Mouse (Mus musculus) intestine, embryonic 14.5 days (tissue): ENCODE data around the gene Eif5. TPM values are rescaled to one million over a fixed set of nuclear protein-coding genes. Genes with fewer than 3 reads are reported as not detected.

ENCODE experiments used
- ATAC-seq: fragments of 200-750 bp; cut with Nextera tagmentation; replicated peaks from 2 replicates; pipeline ENCODE4 v1.8.0; 2017; ENCODE audit warnings: low read depth, moderate number of reproducible peaks, moderate TSS enrichment, moderate library complexity; ENCODE audit not compliant: low FRiP score, low TSS enrichment
- DNase-seq: peaks from one replicate; pipeline ENCODE4 v3.0.0-alpha.2; 2018; ENCODE audit warnings: low spot score
- H3K27ac ChIP-seq: fragments of 300-500 bp; sonication (generic); 2 replicates; pipeline ENCODE4 v1.5.1; 2014; ENCODE audit warnings: low read depth, mild to moderate bottlenecking, control low read depth
- H3K27me3 ChIP-seq: fragments of 300-500 bp; sonication (generic); replicated peaks from 2 replicates; pipeline ENCODE4 v1.6.1; 2014; ENCODE audit warnings: low read length, control low read depth; ENCODE audit not compliant: control insufficient read depth, insufficient read depth
- H3K36me3 ChIP-seq: fragments of 300-500 bp; sonication (generic); 2 replicates; pipeline ENCODE4 v1.6.1; 2014; ENCODE audit warnings: low read length, control low read depth; ENCODE audit not compliant: control insufficient read depth, insufficient read depth
- H3K4me1 ChIP-seq: fragments of 300-500 bp; sonication (generic); replicated peaks from 2 replicates; pipeline ENCODE4 v1.6.1; 2014; ENCODE audit warnings: low read length, control low read depth, mixed read lengths; ENCODE audit not compliant: control insufficient read depth, insufficient read depth
- H3K4me2 ChIP-seq: fragments of 300-500 bp; sonication (generic); 2 replicates; pipeline ENCODE4 v1.6.1; 2014; ENCODE audit warnings: low read length
- H3K4me3 ChIP-seq: fragments of 300-500 bp; sonication (generic); 2 replicates; pipeline ENCODE4 v1.5.1; 2014; ENCODE audit warnings: low read depth, low read length, control low read depth, mixed read lengths
- H3K9ac ChIP-seq: fragments of 300-500 bp; sonication (generic); 2 replicates; pipeline ENCODE4 v1.6.1; 2014; ENCODE audit warnings: mild to moderate bottlenecking, low read length
- H3K9me3 ChIP-seq: fragments of 300-500 bp; sonication (generic); 2 replicates; pipeline ENCODE4 v1.6.1; 2016; ENCODE audit warnings: low read length, control low read depth; ENCODE audit not compliant: control insufficient read depth
- WGBS: fragments of 180-500 bp; shearing (Covaris S2); extraction: QIAGEN DNeasy Blood & Tissue Kit; methylation state at CpG from one replicate; pipeline ENCODE4 v1.1.7; 2014; 5-methylcytosine and 5-hydroxymethylcytosine counted together
- polyA plus RNA-seq: library from polyadenylated mRNA; unstranded; fragments of >200 nt; fragmentation: Nextera tagmentation; extraction: Ambion mirVana; gene quantifications from 2 replicates; pipeline ENCODE4 v1.2.1, GENCODE M21; 2014

Gene Eif5
- 505 and 521 TPM in 2 replicates for polyA plus RNA-seq

DNA sequence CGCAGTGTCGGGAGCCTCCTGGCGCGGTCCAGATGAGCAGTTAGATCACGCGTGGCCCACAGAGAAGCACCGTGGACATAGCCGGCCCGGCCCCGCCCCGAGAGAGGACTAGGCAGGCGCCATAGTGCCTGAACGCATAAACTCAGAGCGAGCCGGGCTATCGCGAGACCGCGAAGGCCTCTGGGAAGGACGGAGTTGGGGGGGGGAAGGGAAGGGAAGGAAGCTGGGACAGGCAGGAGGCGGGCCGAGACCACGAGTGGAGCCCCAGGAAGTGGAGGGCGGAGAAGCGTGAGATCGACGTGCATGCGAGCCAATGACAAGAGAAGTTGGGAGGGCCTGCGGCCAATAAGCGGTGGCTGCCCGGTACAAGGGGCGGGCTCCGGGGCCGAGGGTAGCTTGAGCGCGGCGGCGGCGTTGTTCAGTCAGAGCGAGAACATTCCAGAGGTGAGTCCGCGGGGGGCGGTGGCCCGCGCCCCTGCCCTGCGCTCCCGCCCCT lies at the start of gene Eif5:
Gene Eif5 (plus strand): TSS at position 221 of the 496 bp plus-strand sequence.
- Histone ChIP-seq H3K4me1 (peaks cover 20% of the 10 kb centered on the region), H3K9ac (peak within 1 kb of the TSS; percentile 99), H3K4me3 (peak within 1 kb of the TSS; percentile 94), H3K27ac (peak within 1 kb of the TSS; percentile 97), H3K4me2 (peak within 1 kb of the TSS; percentile 80), H3K36me3 (peaks cover 37% of the 10 kb centered on the region), H3K27me3 (no peaks in the 10 kb centered on the region), H3K9me3 (no peaks in the 10 kb centered on the region)
- WGBS, result under 1% methylated on average over 42 of the region's 47 CpGs
- DNase-seq (peak; percentile 100), ATAC-seq (peak; percentile 97)

DNA sequence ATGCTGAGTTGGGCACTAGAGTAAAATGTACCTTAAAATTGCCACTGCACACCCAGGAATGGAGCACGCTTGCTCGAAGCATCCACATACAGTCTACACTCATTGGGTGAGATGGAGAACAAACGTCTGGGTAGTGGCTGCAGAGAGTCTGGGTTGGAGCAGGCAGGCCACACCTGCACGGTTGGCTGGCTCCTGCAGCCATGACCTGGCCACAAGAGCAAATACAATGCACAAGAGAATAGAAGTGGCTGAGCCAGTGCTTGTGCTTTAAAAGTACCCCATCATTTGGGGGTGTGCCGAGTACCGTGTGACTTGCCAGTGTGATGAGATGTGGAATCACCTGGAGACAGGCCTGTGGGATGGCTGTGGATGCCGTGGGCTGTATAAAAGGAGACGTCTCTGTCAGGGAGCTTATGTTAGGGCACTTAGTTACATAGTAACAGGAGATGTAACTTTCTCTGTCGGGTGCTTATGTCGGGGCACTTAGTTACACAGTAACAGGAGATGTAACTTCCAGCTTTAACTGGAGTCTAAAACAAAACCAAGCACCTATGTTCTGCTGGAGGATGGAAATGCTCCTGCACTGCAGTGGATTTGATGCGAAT lies 48.5 kb upstream of the Eif5 start:
- H3K27me3 ChIP-seq, result peaks cover 12% of the 10 kb centered on the region; the same call in 1 of the 2 replicates
- no peak overlapping the region for H3K4me3 ChIP-seq
- H3K9ac ChIP-seq, result no peak overlapping the region
- H3K27ac ChIP-seq, result no peak overlapping the region
- peaks cover 17% of the 10 kb centered on the region for H3K4me1 ChIP-seq
- no peak for ATAC-seq
- H3K36me3 ChIP-seq, result no peaks in the 10 kb centered on the region
- H3K9me3 ChIP-seq, result no peaks in the 10 kb centered on the region
- H3K4me2 ChIP-seq, result no peak overlapping the region
- WGBS, result 67% methylated on average over 11 of the region's 11 CpGs
- DNase-seq, result no peak

DNA sequence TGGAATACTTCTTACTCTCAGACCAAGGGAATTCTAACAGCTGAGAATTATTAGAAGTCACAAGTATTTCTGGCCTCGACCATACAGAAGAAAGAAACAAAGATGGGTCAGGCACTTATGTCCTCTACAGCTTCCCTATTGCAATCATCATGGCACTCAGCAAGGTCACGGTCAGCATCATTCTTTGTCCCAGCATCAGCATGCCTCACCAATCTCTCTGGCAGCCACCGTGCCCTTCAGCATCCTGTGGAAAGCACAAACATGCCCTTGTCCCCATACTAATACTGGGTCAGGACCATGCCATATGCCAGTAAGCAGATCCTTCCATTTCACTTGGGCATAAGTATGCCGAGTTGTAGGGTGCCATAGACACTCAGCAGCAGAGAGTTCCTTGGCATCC lies 42.9 kb upstream of the Eif5 start:
- Histone ChIP-seq H3K36me3 (no peaks in the 10 kb centered on the region), H3K9ac (no peak overlapping the region), H3K4me3 (no peak overlapping the region), H3K27ac (no peak overlapping the region), H3K4me2 (no peak overlapping the region), H3K9me3 (no peaks in the 10 kb centered on the region), H3K27me3 (no peaks in the 10 kb centered on the region), H3K4me1 (no peaks in the 10 kb centered on the region)
- DNase-seq (no peak), ATAC-seq (no peak)
- WGBS, result 69% methylated on average over 4 of the region's 4 CpGs

DNA sequence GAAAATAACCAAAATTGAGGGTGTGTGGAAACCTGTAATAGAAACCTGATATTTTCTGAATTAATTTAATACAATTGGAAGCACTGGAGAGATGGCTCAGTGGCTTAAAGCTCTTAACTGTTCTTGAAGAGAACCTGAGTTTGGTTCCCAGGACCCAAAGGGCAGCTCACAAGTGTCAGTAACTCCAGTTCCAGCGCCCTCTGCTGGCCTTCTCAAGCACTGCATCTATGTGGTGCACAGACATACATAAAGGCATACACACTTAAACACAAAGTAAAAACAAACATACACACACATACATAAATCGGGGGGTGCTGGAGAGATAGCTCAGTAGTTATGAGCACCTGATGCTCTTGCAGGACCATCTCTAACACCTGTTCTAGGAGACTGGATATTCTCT lies 40.7 kb upstream of the Eif5 start:
- no peaks in the 10 kb centered on the region for H3K27me3 ChIP-seq
- no peak overlapping the region for H3K4me3 ChIP-seq
- DNase-seq (no peak), ATAC-seq (no peak)
- no peak overlapping the region for H3K4me2 ChIP-seq
- no peaks in the 10 kb centered on the region for H3K9me3 ChIP-seq
- H3K27ac ChIP-seq, result no peak overlapping the region
- H3K4me1 ChIP-seq, result no peaks in the 10 kb centered on the region
- 48% methylated on average over 2 of the region's 2 CpGs for WGBS
- no peak overlapping the region for H3K9ac ChIP-seq
- H3K36me3 ChIP-seq, result no peaks in the 10 kb centered on the region

DNA sequence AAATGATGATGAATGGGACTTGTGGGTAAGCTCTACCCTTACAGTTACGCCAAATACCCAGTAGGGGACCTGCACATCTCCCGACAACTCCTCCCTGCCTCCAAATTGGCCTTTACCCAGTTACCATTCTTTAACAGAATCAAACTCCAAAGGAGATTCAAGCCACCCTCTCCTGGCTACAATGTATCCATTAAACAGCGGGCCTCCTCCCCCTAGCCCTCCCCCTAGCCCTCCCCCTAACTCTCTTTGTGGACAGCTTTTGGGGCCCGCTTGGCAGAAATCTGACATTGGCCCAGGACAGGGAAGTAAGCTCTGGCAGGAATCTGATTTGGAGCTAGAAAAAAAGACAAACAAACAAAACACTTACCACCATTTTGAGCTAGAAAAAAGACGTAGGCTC lies 38.2 kb upstream of the Eif5 start:
- no peak overlapping the region for H3K9ac ChIP-seq
- H3K4me1 ChIP-seq, result no peaks in the 10 kb centered on the region
- H3K4me2 ChIP-seq, result no peak overlapping the region
- ATAC-seq (no peak), DNase-seq (no peak)
- no peaks in the 10 kb centered on the region for H3K36me3 ChIP-seq
- 72% methylated on average over 5 of the region's 5 CpGs for WGBS
- H3K27me3 ChIP-seq, result no peaks in the 10 kb centered on the region
- H3K4me3 ChIP-seq, result no peak overlapping the region
- H3K9me3 ChIP-seq, result no peaks in the 10 kb centered on the region
- no peak overlapping the region for H3K27ac ChIP-seq

DNA sequence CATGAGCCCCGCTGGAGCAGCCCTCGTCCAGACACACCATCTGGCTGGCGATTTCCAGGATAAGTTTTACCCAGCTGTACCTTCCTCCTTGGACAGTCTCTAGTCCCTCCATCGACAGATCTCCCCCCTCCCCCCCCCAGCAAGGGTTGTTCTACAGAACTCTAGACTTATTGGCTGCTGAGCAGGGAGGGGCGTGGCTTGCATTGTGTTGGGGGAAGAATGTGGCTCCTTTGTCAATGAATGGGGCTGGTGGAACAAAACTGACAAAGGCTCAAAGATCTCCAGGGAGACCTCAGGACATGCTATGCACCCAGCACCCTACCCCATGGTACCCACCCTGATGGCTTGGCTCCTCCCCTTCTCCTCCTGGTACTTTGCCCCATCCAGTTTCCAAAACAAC lies 37.1 kb upstream of the Eif5 start:
- no peaks in the 10 kb centered on the region for H3K9me3 ChIP-seq
- no peak for ATAC-seq
- H3K27ac ChIP-seq, result no peak overlapping the region
- H3K4me1 ChIP-seq, result no peaks in the 10 kb centered on the region
- no peak for DNase-seq
- no peaks in the 10 kb centered on the region for H3K36me3 ChIP-seq
- no peak overlapping the region for H3K4me2 ChIP-seq
- H3K4me3 ChIP-seq, result no peak overlapping the region
- H3K9ac ChIP-seq, result no peak overlapping the region
- 32% methylated on average over 5 of the region's 5 CpGs for WGBS
- no peaks in the 10 kb centered on the region for H3K27me3 ChIP-seq

DNA sequence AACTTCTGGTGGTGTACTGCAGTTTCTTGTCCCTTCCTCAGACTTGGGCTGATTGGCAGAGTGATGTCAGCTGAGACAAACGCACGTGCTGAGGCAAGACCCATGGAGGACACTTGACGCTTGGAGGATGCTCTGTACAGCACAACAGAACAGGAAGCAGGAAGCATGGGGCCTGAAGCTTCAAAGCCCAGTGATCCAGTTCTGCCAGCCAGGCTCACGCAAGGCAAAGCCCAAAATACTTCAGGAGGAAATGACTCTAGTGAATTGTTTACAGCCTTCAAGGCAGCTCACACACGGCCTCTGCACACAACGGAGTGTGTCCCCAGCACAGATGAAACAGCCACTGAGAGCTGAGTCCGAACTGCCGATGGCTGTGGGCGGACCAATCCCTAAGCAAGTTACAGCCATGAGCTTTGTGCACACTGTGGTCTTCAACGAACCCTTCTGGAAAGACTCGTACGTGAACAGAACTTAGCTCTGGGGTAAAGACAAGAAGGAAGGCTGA lies 34.7 kb upstream of the Eif5 start:
- DNase-seq, result no peak
- Histone ChIP-seq H3K4me1 (no peaks in the 10 kb centered on the region), H3K9ac (no peak overlapping the region), H3K36me3 (no peaks in the 10 kb centered on the region), H3K4me2 (no peak overlapping the region), H3K4me3 (no peak overlapping the region), H3K27ac (no peak overlapping the region), H3K27me3 (no peaks in the 10 kb centered on the region), H3K9me3 (no peaks in the 10 kb centered on the region)
- no peak for ATAC-seq
- WGBS, result 71% methylated on average over 12 of the region's 12 CpGs

DNA sequence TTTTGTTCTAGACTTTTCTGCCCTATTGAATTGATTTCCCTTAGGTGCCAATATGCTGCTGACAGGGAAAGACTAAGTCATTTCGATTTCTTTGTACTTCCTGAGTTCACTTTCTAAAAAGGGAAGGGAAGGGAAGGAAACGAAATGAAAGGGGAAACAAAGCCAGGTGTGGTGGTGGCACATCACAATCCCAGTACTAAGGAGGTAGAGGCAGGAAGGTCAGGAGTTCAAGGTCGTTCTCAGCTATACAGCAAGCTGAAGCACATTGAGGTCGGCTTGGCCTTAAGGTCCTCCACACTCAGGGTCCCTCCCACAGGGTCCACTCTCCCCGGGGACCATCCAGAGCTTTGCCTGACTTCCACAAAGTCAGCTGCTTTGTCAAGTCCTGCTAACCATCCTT lies 34.2 kb upstream of the Eif5 start:
- 68% methylated on average over 5 of the region's 5 CpGs for WGBS
- ATAC-seq, result no peak

DNA sequence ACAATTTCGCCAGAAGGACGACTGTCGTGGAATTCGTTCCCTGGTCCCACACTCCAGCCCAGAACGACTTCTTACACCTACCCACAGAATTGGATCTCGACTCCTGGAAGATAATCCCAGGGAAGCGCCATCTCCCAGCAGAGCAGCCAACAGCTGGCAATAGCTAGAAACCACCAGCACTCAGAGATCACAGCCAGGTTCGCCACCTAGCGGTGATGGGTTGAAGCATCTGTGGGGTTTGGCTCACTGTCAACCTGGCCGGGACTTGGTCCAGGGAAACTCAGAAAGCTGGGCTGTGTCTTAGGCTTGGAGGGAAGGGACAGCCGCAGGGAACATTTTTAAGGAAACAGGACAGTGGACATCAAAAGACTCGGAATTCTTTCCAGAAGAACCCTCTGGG lies 32.9 kb upstream of the Eif5 start:
- Histone ChIP-seq H3K4me3 (no peak overlapping the region), H3K9me3 (no peaks in the 10 kb centered on the region), H3K27me3 (no peaks in the 10 kb centered on the region), H3K4me1 (no peaks in the 10 kb centered on the region), H3K4me2 (peak overlapping the region; percentile 34), H3K9ac (no peak overlapping the region), H3K36me3 (no peaks in the 10 kb centered on the region), H3K27ac (no peak overlapping the region)
- WGBS, result 2% methylated on average over 12 of the region's 12 CpGs
- peak; percentile 76 for ATAC-seq
- DNase-seq, result peak; percentile 95

More for the DNA sequence above, 34.2 kb upstream of the Eif5 start:
- Histone ChIP-seq H3K27ac (no peak overlapping the region), H3K4me2 (no peak overlapping the region), H3K9ac (no peak overlapping the region), H3K4me1 (no peaks in the 10 kb centered on the region), H3K27me3 (no peaks in the 10 kb centered on the region), H3K36me3 (no peaks in the 10 kb centered on the region), H3K9me3 (no peaks in the 10 kb centered on the region), H3K4me3 (no peak overlapping the region)
- no peak for DNase-seq
